Mouse (Mus musculus) E14TG2a.4 (cell line): ENCODE measurements around the gene Rnasel.

ENCODE experiments used
- H3K27me3 ChIP-seq: 2 replicates; pipeline ENCODE4 v1.6.1; 2014; ENCODE audit warnings: low read length, control low read depth; ENCODE audit not compliant: insufficient read depth
- H3K36me3 ChIP-seq: 2 replicates; pipeline ENCODE4 v1.6.1; 2014; ENCODE audit warnings: low read length, control low read depth; ENCODE audit not compliant: insufficient read depth
- H3K4me1 ChIP-seq: replicated peaks from 2 replicates; pipeline ENCODE4 v1.6.1; 2014; ENCODE audit warnings: low read depth, low read length, control low read depth
- H3K4me3 ChIP-seq: replicated peaks from 2 replicates; pipeline ENCODE4 v1.5.1; 2014; ENCODE audit warnings: mild to moderate bottlenecking, low read length
- H3K9me3 ChIP-seq: 2 replicates; pipeline ENCODE4 v1.6.1; 2014; ENCODE audit warnings: low read length, control low read depth
- CTCF ChIP-seq: conservative IDR thresholded peaks from 2 replicates; pipeline ENCODE4 v1.5.1; 2014; ENCODE audit warnings: low read length
- NANOG ChIP-seq: IDR thresholded peaks from 2 replicates; pipeline ENCODE4 v1.6.1; 2014; ENCODE audit warnings: borderline replicate concordance, low read length, mixed read lengths
- POU5F1 ChIP-seq: IDR thresholded peaks from 2 replicates; pipeline ENCODE4 v1.6.1; 2014; ENCODE audit warnings: low read length, borderline replicate concordance

Gene Rnasel

GRCm38 (mm10) chr1:153769998-153770775 is 21.0 kb downstream of the Rnasel start:
- H3K4me3 ChIP-seq, result no peak overlapping the region
- no peaks in the 10 kb centered on the region for H3K9me3 ChIP-seq
- TF ChIP-seq POU5F1, result no peak
- TF ChIP-seq NANOG, result no peak
- TF ChIP-seq CTCF, result no peak
- no peaks in the 10 kb centered on the region for H3K27me3 ChIP-seq
- H3K4me1 ChIP-seq, result peaks cover 13% of the 10 kb centered on the region
- no peaks in the 10 kb centered on the region for H3K36me3 ChIP-seq

- peaks cover 8% of the 10 kb centered on the region for H3K4me1 ChIP-seq
- no peaks in the 10 kb centered on the region for H3K36me3 ChIP-seq
- H3K9me3 ChIP-seq, result no peaks in the 10 kb centered on the region
- H3K4me3 ChIP-seq, result no peak overlapping the region
- H3K27me3 ChIP-seq, result no peaks in the 10 kb centered on the region
- no peak for TF ChIP-seq CTCF
- TF ChIP-seq POU5F1, result no peak
- no peak for TF ChIP-seq NANOG
Measured at GRCm38 (mm10) chr1:153770776-153771167, 21.5 kb downstream of the Rnasel start.

DNA sequence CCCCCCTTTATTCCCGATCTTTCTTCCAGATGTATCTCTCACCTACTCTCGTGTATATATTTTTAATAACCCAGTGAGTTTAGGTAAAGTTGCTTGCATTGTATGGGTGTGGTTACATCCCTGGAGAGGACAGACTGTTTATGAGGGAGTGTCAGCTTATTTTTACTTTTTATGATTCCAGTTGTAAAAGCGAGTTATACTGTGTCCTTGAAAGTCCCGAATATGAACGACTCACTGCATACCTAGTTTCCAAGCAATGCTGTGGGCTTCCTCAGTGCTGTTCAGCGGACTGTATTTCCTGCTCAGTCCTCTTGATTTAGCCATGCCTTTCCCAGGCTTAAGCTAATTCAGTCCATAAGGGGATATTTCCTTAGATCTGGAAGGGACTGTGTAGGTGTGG is 25.9 kb downstream of the Rnasel start:
- no peaks in the 10 kb centered on the region for H3K36me3 ChIP-seq
- H3K27me3 ChIP-seq, result no peaks in the 10 kb centered on the region
- TF ChIP-seq NANOG (no peak), POU5F1 (no peak), CTCF (no peak)
- H3K9me3 ChIP-seq, result no peaks in the 10 kb centered on the region
- H3K4me3 ChIP-seq, result no peak overlapping the region
- H3K4me1 ChIP-seq, result no peaks in the 10 kb centered on the region

GRCm38 (mm10) chr1:153776257-153776656 is 27.0 kb downstream of the Rnasel start:
- Histone ChIP-seq H3K4me1 (no peaks in the 10 kb centered on the region), H3K9me3 (no peaks in the 10 kb centered on the region), H3K36me3 (no peaks in the 10 kb centered on the region), H3K27me3 (no peaks in the 10 kb centered on the region), H3K4me3 (no peak overlapping the region)
- TF ChIP-seq CTCF (no peak), POU5F1 (no peak), NANOG (no peak)

- Histone ChIP-seq H3K9me3 (no peaks in the 10 kb centered on the region), H3K36me3 (no peaks in the 10 kb centered on the region), H3K4me3 (no peak overlapping the region), H3K27me3 (no peaks in the 10 kb centered on the region; the same call in 1 of the 2 replicates), H3K4me1 (no peaks in the 10 kb centered on the region)
- TF ChIP-seq CTCF, result no peak
- TF ChIP-seq NANOG, result no peak
- TF ChIP-seq POU5F1, result no peak
Measured at GRCm38 (mm10) chr1:153778205-153778604, 29.0 kb downstream of the Rnasel start.

DNA sequence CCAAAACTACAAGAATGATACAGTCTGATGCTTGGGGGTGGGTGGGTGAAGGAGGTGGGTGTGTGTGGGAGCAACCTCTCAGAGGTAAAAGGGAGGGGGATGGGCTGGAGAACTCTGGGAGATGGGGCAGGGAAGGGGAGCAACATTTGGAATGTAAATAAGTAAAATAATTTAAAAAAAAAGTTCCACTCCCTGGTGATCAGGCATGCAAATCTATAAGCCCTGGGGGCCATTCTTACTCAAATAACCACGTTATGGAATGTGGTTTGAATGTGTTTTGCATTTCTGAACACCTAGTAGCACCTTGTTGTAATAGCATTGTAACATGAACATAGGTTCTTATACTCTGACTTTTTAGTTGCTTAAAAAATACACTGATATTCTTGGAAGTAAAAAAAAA is 34.1 kb downstream of the Rnasel start:
- Histone ChIP-seq H3K27me3 (peaks cover 5% of the 10 kb centered on the region; the same call in 1 of the 2 replicates), H3K36me3 (no peaks in the 10 kb centered on the region), H3K4me3 (no peak overlapping the region), H3K4me1 (no peaks in the 10 kb centered on the region), H3K9me3 (no peaks in the 10 kb centered on the region)
- TF ChIP-seq CTCF, result no peak
- no peak for TF ChIP-seq POU5F1
- no peak for TF ChIP-seq NANOG

- H3K36me3 ChIP-seq, result no peaks in the 10 kb centered on the region
- TF ChIP-seq NANOG, result no peak
- TF ChIP-seq POU5F1, result no peak
- TF ChIP-seq CTCF, result no peak
- peaks cover 5% of the 10 kb centered on the region; the same call in 1 of the 2 replicates for H3K27me3 ChIP-seq
- H3K4me1 ChIP-seq, result no peaks in the 10 kb centered on the region
- H3K9me3 ChIP-seq, result no peaks in the 10 kb centered on the region
- no peak overlapping the region for H3K4me3 ChIP-seq
Measured at GRCm38 (mm10) chr1:153785608-153786007, 36.4 kb downstream of the Rnasel start.

DNA sequence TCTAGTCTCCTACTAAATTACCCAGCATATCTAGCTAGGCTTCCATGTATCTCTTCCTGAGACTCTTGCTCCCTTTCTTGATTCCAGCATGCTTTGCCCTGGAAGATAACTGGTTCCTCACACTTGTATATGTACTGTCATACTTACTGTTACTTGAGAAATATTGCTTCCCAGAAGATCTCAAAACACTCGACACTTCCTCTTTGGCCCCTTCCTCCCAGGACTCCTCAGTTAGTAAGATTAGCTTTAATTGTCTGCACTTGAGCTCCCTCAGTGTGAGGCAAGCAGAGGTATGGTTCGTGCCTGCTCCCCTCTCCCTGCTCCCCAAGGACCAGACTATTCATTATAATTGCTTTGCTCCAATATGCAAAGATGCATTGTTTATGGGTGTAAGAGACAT is 41.5 kb downstream of the Rnasel start:
- H3K27me3 ChIP-seq, result peaks cover 8% of the 10 kb centered on the region
- no peak overlapping the region for H3K4me3 ChIP-seq
- H3K4me1 ChIP-seq, result no peaks in the 10 kb centered on the region
- H3K36me3 ChIP-seq, result no peaks in the 10 kb centered on the region
- TF ChIP-seq POU5F1 (no peak), NANOG (no peak), CTCF (no peak)
- no peaks in the 10 kb centered on the region for H3K9me3 ChIP-seq
